9 mouse cellular contexts compared by ENCODE assay signal in the genomic region with DNA sequence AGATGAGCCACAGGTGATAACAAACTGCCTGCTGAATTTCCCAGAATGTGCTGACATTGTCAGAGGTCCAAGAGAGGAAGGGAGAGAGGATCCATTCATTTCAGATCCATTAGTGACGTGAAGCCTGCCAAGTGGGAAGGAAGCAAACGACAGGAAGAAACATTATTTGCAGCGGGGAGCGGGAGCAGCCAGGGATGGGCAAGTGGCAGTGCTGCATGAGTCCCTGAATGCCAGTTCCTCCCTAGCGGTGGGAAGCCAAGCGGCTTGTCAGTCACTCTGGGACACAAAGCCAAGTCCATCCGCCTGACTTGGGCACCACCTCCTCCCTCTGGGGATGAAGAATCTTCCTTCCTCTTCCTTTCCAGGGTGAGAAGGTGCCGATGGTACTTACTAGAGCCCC.
DNase-seq lines count a peak whose midpoint lies in the region; ATAC-seq and TF ChIP-seq lines count a peak whose summit lies in the region.
"Had no signal": no experiment of that assay in that cellular context is flagged by ENCODE, and none has a peak within 500 bp of the region (broad histone marks: within the 10 kb centered on the region; RNA-seq: fewer than 3 reads in every experiment).

No protein-coding gene starts in this region.

- ATAC-seq in forebrain, embryonic 11.5 days (replicated peaks; ENCODE audit: low FRiP score): no peak
- ATAC-seq in cerebellum, adult (ENCODE audit: insufficient number of reproducible peaks, low FRiP score, low TSS enrichment): peak; percentile 85
- no peak for ATAC-seq in heart, postnatal 0 days (ENCODE audit: insufficient read depth, low read depth)
- no peak for ATAC-seq in limb, embryonic 12.5 days (ENCODE audit: insufficient number of reproducible peaks, insufficient read depth, low FRiP score, low TSS enrichment, low read depth)
- ATAC-seq: activated CD4-positive, CD25-positive, alpha-beta regulatory T cell, adult 4 months had no signal

- H3K4me3 ChIP-seq in forebrain, embryonic 10.5 days: no peak overlapping the region
- no peak overlapping the region for H3K4me3 ChIP-seq in forebrain, embryonic 11.5 days (ENCODE audit: low read depth, low read length)
- H3K4me3 ChIP-seq in heart, postnatal 0 days (ENCODE audit: low read depth, low read length): no peak overlapping the region
- H3K4me3 ChIP-seq in limb, embryonic 12.5 days (replicated peaks): no peak overlapping the region

- 0 out of 2 replicates have a peak overlapping the region, but pooled peaks have one; percentile 9 for H3K27ac ChIP-seq in forebrain, embryonic 10.5 days
- H3K27ac ChIP-seq in forebrain, embryonic 11.5 days (ENCODE audit: low read depth, low read length): no peak overlapping the region
- H3K27ac ChIP-seq in heart, postnatal 0 days (ENCODE audit: low read depth): no peak overlapping the region
- peak overlapping the region; percentile 81 for H3K27ac ChIP-seq in limb, embryonic 12.5 days

- H3K4me2 ChIP-seq in forebrain, embryonic 11.5 days (ENCODE audit: low read depth, low read length, severe bottlenecking): no peak overlapping the region
- peak overlapping the region; percentile 33 for H3K4me2 ChIP-seq in heart, postnatal 0 days (ENCODE audit: low read depth, low read length)
- peak overlapping the region; percentile 20 for H3K4me2 ChIP-seq in limb, embryonic 12.5 days

- TF ChIP-seq EP300 in heart, postnatal 0 days (IDR thresholded peaks at IDR 0.05; ENCODE audit: low read depth): no peak

- DNase-seq in forebrain, embryonic 10.5 days (ENCODE audit: extremely low spot score, low spot score): no peak
- DNase-seq in forebrain, embryonic 11.5 days (ENCODE audit: low spot score): no peak
- DNase-seq in heart, postnatal 0 days (ENCODE audit: low spot score): peak; percentile 7
- no peak for DNase-seq in retina, embryonic 14.5 days (ENCODE audit: low spot score)
- DNase-seq in layer of hippocampus, adult 18-20 months (ENCODE audit: low spot score in 2 of 2): no peak
- no peak for DNase-seq in liver

- no peaks in the 10 kb centered on the region for H3K27me3 ChIP-seq in forebrain, embryonic 10.5 days (ENCODE audit: poor library complexity, severe bottlenecking)
- no peaks in the 10 kb centered on the region for H3K27me3 ChIP-seq in forebrain, embryonic 11.5 days (ENCODE audit: control insufficient read depth, insufficient read depth, low read length)
- H3K27me3 ChIP-seq in heart, postnatal 0 days (ENCODE audit: control insufficient read depth, insufficient read depth, low read length): no peaks in the 10 kb centered on the region
- H3K27me3 ChIP-seq in limb, embryonic 12.5 days: no peaks in the 10 kb centered on the region

- H3K36me3 ChIP-seq in forebrain, embryonic 10.5 days (replicated peaks): no peaks in the 10 kb centered on the region
- H3K36me3 ChIP-seq in forebrain, embryonic 11.5 days (ENCODE audit: control insufficient read depth, insufficient read depth, low read length): no peaks in the 10 kb centered on the region
- no peaks in the 10 kb centered on the region for H3K36me3 ChIP-seq in heart, postnatal 0 days (replicated peaks; ENCODE audit: control insufficient read depth, insufficient read depth, low read length)
- no peaks in the 10 kb centered on the region for H3K36me3 ChIP-seq in limb, embryonic 12.5 days

- H3K4me1 ChIP-seq in forebrain, embryonic 10.5 days: peaks cover 16% of the 10 kb centered on the region
- no peaks in the 10 kb centered on the region for H3K4me1 ChIP-seq in forebrain, embryonic 11.5 days (replicated peaks; ENCODE audit: control insufficient read depth, insufficient read depth, low read length)
- no peaks in the 10 kb centered on the region for H3K4me1 ChIP-seq in heart, postnatal 0 days (ENCODE audit: control insufficient read depth, insufficient read depth)
- H3K4me1 ChIP-seq in limb, embryonic 12.5 days (replicated peaks): peaks cover 45% of the 10 kb centered on the region

- H3K9me3 ChIP-seq in forebrain, embryonic 10.5 days: no peaks in the 10 kb centered on the region
- no peaks in the 10 kb centered on the region for H3K9me3 ChIP-seq in forebrain, embryonic 11.5 days (ENCODE audit: control insufficient read depth, low read length)
- no peaks in the 10 kb centered on the region for H3K9me3 ChIP-seq in heart, postnatal 0 days (replicated peaks; ENCODE audit: control insufficient read depth, low read length)
- no peaks in the 10 kb centered on the region for H3K9me3 ChIP-seq in limb, embryonic 12.5 days

- 73% methylated on average over 8 of the region's 8 CpGs for WGBS in forebrain, embryonic 10.5 days
- 65% methylated on average over 8 of the region's 8 CpGs for WGBS in forebrain, embryonic 11.5 days
- WGBS in heart, postnatal 0 days: 22% methylated on average over 8 of the region's 8 CpGs
- WGBS in limb, embryonic 12.5 days: 35% methylated on average over 8 of the region's 8 CpGs

- TF ChIP-seq CTCF in heart, postnatal 0 days (IDR thresholded peaks at IDR 0.05; ENCODE audit: low read depth): no peak

- H3K9ac ChIP-seq in forebrain, embryonic 11.5 days (ENCODE audit: low read length): no peak overlapping the region
- no peak overlapping the region for H3K9ac ChIP-seq in heart, postnatal 0 days (replicated peaks; ENCODE audit: low read depth, low read length)
- H3K9ac ChIP-seq in limb, embryonic 12.5 days (replicated peaks): no peak overlapping the region

Comparison
In these comparisons a context has a peak if more than half of its experiments do, and no peak if none do; other contexts are left out.
1. H3K27ac ChIP-seq: peak in forebrain, embryonic 10.5 days (single experiment) and limb, embryonic 12.5 days (single experiment); none in forebrain, embryonic 11.5 days (single experiment) and heart, postnatal 0 days (single experiment).